Mouse (Mus musculus) megakaryocyte, adult 5-6 weeks (primary cell): ENCODE measurements around the gene Dusp16. TPM values are rescaled to one million over a fixed set of nuclear protein-coding genes. Genes with fewer than 3 reads are reported as not detected.

ENCODE experiments used
- total RNA-seq, 2 experiments: library from RNA; stranded (forward) in 1 of 2; stranded (reverse) in 1 of 2; fragments of 153-499, 151-499 nt in 1 of 2; fragments of 221-1000, 200-1000 nt in 1 of 2; gene quantifications; 2 replicates each; pipeline versions ENCODE4 v1.2.3 to v1.2.4; 2015 to 2017

Gene Dusp16
- total RNA-seq, 2 experiments from 2014 or later, result 1.2 to 1.8 TPM

Other genes with a start within 250 kb of the Dusp16 start
- 15.0 and 15.5 TPM in 2 replicates for gene Lrp6, start 225.7 kb downstream of the Dusp16 start, total RNA-seq (2015)
- gene Lrp6, start 225.7 kb downstream of the Dusp16 start, total RNA-seq (2017), result 18.3 and 25.7 TPM in 2 replicates
- gene Mansc1, start 160.1 kb downstream of the Dusp16 start, total RNA-seq (2015), result 1.6 and 4.0 TPM in 2 replicates
- 0.81 and 1.5 TPM in 2 replicates for gene Mansc1, start 160.1 kb downstream of the Dusp16 start, total RNA-seq (2017)
- 13.9 and 15.3 TPM in 2 replicates for gene Borcs5, start 153.1 kb downstream of the Dusp16 start, total RNA-seq (2015)
- gene Borcs5, start 153.1 kb downstream of the Dusp16 start, total RNA-seq (2017), result 11.6 and 15.5 TPM in 2 replicates
- gene Crebl2, start 37.5 kb upstream of the Dusp16 start, total RNA-seq (2015), result 3.1 and 4.5 TPM in 2 replicates
- gene Crebl2, start 37.5 kb upstream of the Dusp16 start, total RNA-seq (2017), result 6.7 and 6.8 TPM in 2 replicates
- gene Gpr19, start 106.0 kb upstream of the Dusp16 start, total RNA-seq (2015), result 7.4 and 9.8 TPM in 2 replicates
- gene Gpr19, start 106.0 kb upstream of the Dusp16 start, total RNA-seq (2017), result 7.7 and 11.0 TPM in 2 replicates
- 44.0 and 52.2 TPM in 2 replicates for gene Cdkn1b, start 127.8 kb upstream of the Dusp16 start, total RNA-seq (2015)
- 92.3 and 104 TPM in 2 replicates for gene Cdkn1b, start 127.8 kb upstream of the Dusp16 start, total RNA-seq (2017)
- gene Apold1, start 189.1 kb upstream of the Dusp16 start, total RNA-seq (2015), result 0.21 and 0.89 TPM in 2 replicates
- 0.40 and 0.49 TPM in 2 replicates for gene Apold1, start 189.1 kb upstream of the Dusp16 start, total RNA-seq (2017)
- 43.4 and 50.3 TPM in 2 replicates for gene Ddx47, start 219.0 kb upstream of the Dusp16 start, total RNA-seq (2015)
- 62.6 and 74.5 TPM in 2 replicates for gene Ddx47, start 219.0 kb upstream of the Dusp16 start, total RNA-seq (2017)